Mouse (Mus musculus) intestine, postnatal 0 days (tissue): ENCODE measurements around the gene Tapt1. TPM values are rescaled to one million over a fixed set of nuclear protein-coding genes. Genes with fewer than 3 reads are reported as not detected.

Experiments used
- ATAC-seq: fragments of 200-750 bp; cut with Nextera tagmentation; 2 replicates; pipeline ENCODE4 v1.8.0; 2017; ENCODE audit warnings: mild to moderate bottlenecking, moderate TSS enrichment, moderate library complexity
- H3K27ac ChIP-seq: fragments of 300-500 bp; sonication (generic); 2 replicates; pipeline ENCODE4 v1.5.1; 2014; ENCODE audit warnings: mild to moderate bottlenecking, low read depth, low read length, moderate library complexity
- H3K27me3 ChIP-seq: fragments of 300-500 bp; sonication (generic); replicated peaks from 2 replicates; pipeline ENCODE4 v1.6.1; 2014; ENCODE audit warnings: low read length, mixed read lengths; ENCODE audit not compliant: control insufficient read depth, insufficient read depth
- H3K36me3 ChIP-seq: fragments of 300-500 bp; sonication (generic); 2 replicates; pipeline ENCODE4 v1.6.1; 2014; ENCODE audit warnings: mild to moderate bottlenecking, moderate library complexity; ENCODE audit not compliant: control insufficient read depth, insufficient read depth
- H3K4me1 ChIP-seq: fragments of 300-500 bp; sonication (generic); replicated peaks from 2 replicates; pipeline ENCODE4 v1.6.1; 2014; ENCODE audit warnings: antibody characterized with exemption, low read length, mixed read lengths; ENCODE audit not compliant: control insufficient read depth, insufficient read depth
- H3K4me2 ChIP-seq: fragments of 300-500 bp; sonication (generic); replicated peaks from 2 replicates; pipeline ENCODE4 v1.6.1; 2014; ENCODE audit warnings: low read depth, mild to moderate bottlenecking, moderate library complexity
- H3K4me3 ChIP-seq: fragments of 300-500 bp; sonication (generic); 2 replicates; pipeline ENCODE4 v1.5.1; 2014; ENCODE audit warnings: low read depth, low read length
- H3K9ac ChIP-seq: fragments of 300-500 bp; sonication (generic); 2 replicates; pipeline ENCODE4 v1.6.1; 2014; ENCODE audit warnings: mild to moderate bottlenecking, low read depth, low read length
- H3K9me3 ChIP-seq: fragments of 300-500 bp; sonication (generic); 2 replicates; pipeline ENCODE4 v1.6.1; 2016; ENCODE audit warnings: mixed run types; ENCODE audit not compliant: control insufficient read depth
- CTCF ChIP-seq: sonication (generic); IDR thresholded peaks from 2 replicates; pipeline ENCODE4 v1.5.1; 2016; ENCODE audit warnings: low read depth, mild to moderate bottlenecking, control low read depth, antibody characterized with exemption, moderate library complexity
- WGBS: fragments of 180-500 bp; shearing (Covaris S2); extraction: QIAGEN DNeasy Blood & Tissue Kit; methylation state at CpG from one replicate; pipeline ENCODE4 v1.1.7; 2014; 5-methylcytosine and 5-hydroxymethylcytosine counted together
- polyA plus RNA-seq: library from polyadenylated mRNA; unstranded; fragments of >200 nt; fragmentation: Nextera tagmentation; extraction: Ambion mirVana; gene quantifications from 2 replicates; pipeline ENCODE4 v1.2.1, GENCODE M21; 2015

The Tapt1 gene
- polyA plus RNA-seq, 1 experiment from 2014 or later, result 14.1 TPM

- whole genome bisulfite sequencing, result 75% methylated on average over 5 of the region's 5 CpGs
Observed at GRCm38 (mm10) chr5:44197806-44198205, 28.6 kb downstream of the Tapt1 start.

GRCm38 (mm10) chr5:44196167-44196566, 30.3 kb downstream of the Tapt1 start:
- ATAC-seq, result no peak
- no peaks in the 10 kb centered on the region for H3K27me3 ChIP-seq
- H3K4me3 ChIP-seq, result no peak overlapping the region
- 76% methylated on average over 4 of the region's 4 CpGs for WGBS
- no peak overlapping the region for H3K4me2 ChIP-seq
- H3K27ac ChIP-seq, result no peak overlapping the region
- no peak for TF ChIP-seq CTCF
- H3K9ac ChIP-seq, result no peak overlapping the region
- no peaks in the 10 kb centered on the region for H3K9me3 ChIP-seq
- no peaks in the 10 kb centered on the region for H3K4me1 ChIP-seq
- peaks cover 24% of the 10 kb centered on the region; the same call in 1 of the 2 replicates for H3K36me3 ChIP-seq

More at GRCm38 (mm10) chr5:44197806-44198205, 28.6 kb downstream of the Tapt1 start:
- H3K4me1 ChIP-seq, result no peaks in the 10 kb centered on the region
- H3K27ac ChIP-seq, result no peak overlapping the region
- H3K9ac ChIP-seq, result no peak overlapping the region
- ATAC-seq, result no peak
- no peak overlapping the region for H3K4me3 ChIP-seq
- H3K27me3 ChIP-seq, result no peaks in the 10 kb centered on the region
- peaks cover 21% of the 10 kb centered on the region; the same call in 1 of the 2 replicates for H3K36me3 ChIP-seq
- H3K9me3 ChIP-seq, result no peaks in the 10 kb centered on the region
- H3K4me2 ChIP-seq, result no peak overlapping the region
- TF ChIP-seq CTCF, result no peak

GRCm38 (mm10) chr5:44187370-44187769, 39.1 kb downstream of the Tapt1 start:
- H3K4me3 ChIP-seq, result no peak overlapping the region
- H3K36me3 ChIP-seq, result peaks cover 58% of the 10 kb centered on the region
- no peak overlapping the region for H3K9ac ChIP-seq

GRCm38 (mm10) chr5:44181669-44182068, 44.8 kb downstream of the Tapt1 start:
- Histone ChIP-seq H3K36me3 (peaks cover 75% of the 10 kb centered on the region), H3K9ac (no peak overlapping the region), H3K27ac (no peak overlapping the region), H3K4me3 (no peak overlapping the region), H3K4me1 (no peaks in the 10 kb centered on the region), H3K4me2 (no peak overlapping the region), H3K27me3 (no peaks in the 10 kb centered on the region), H3K9me3 (no peaks in the 10 kb centered on the region)
- no peak for TF ChIP-seq CTCF
- ATAC-seq, result no peak
- WGBS, result 73% methylated on average over 3 of the region's 3 CpGs

More at GRCm38 (mm10) chr5:44187370-44187769, 39.1 kb downstream of the Tapt1 start:
- no peak for ATAC-seq
- Histone ChIP-seq H3K27ac (no peak overlapping the region), H3K4me2 (no peak overlapping the region), H3K4me1 (no peaks in the 10 kb centered on the region), H3K9me3 (no peaks in the 10 kb centered on the region), H3K27me3 (no peaks in the 10 kb centered on the region)
- TF ChIP-seq CTCF, result no peak

GRCm38 (mm10) chr5:44180450-44180849, 46.0 kb downstream of the Tapt1 start:
- Histone ChIP-seq H3K4me1 (no peaks in the 10 kb centered on the region), H3K27me3 (no peaks in the 10 kb centered on the region), H3K4me2 (no peak overlapping the region), H3K4me3 (no peak overlapping the region), H3K9me3 (no peaks in the 10 kb centered on the region), H3K27ac (no peak overlapping the region), H3K36me3 (peaks cover 80% of the 10 kb centered on the region), H3K9ac (no peak overlapping the region)
- ATAC-seq, result no peak
- TF ChIP-seq CTCF, result no peak
- 84% methylated on average over 3 of the region's 3 CpGs for WGBS

GRCm38 (mm10) chr5:44174046-44174445, 52.4 kb downstream of the Tapt1 start:
- Histone ChIP-seq H3K4me2 (no peak overlapping the region), H3K9ac (no peak overlapping the region), H3K36me3 (peaks cover 55% of the 10 kb centered on the region), H3K9me3 (no peaks in the 10 kb centered on the region), H3K27me3 (no peaks in the 10 kb centered on the region), H3K4me3 (no peak overlapping the region), H3K27ac (no peak overlapping the region), H3K4me1 (no peaks in the 10 kb centered on the region)
- no peak for ATAC-seq
- WGBS, result 96% methylated on average over 5 of the region's 5 CpGs
- TF ChIP-seq CTCF, result no peak

- 79% methylated on average over 6 of the region's 6 CpGs for WGBS
- H3K9me3 ChIP-seq, result no peaks in the 10 kb centered on the region
- no peak overlapping the region for H3K4me3 ChIP-seq
- no peak overlapping the region for H3K4me2 ChIP-seq
- H3K27ac ChIP-seq, result no peak overlapping the region
- H3K36me3 ChIP-seq, result peaks cover 4% of the 10 kb centered on the region; the same call in 1 of the 2 replicates
- H3K27me3 ChIP-seq, result no peaks in the 10 kb centered on the region
- ATAC-seq, result no peak
- no peaks in the 10 kb centered on the region for H3K4me1 ChIP-seq
- H3K9ac ChIP-seq, result no peak overlapping the region
- no peak for TF ChIP-seq CTCF
Observed at GRCm38 (mm10) chr5:44166866-44167265, 59.6 kb downstream of the Tapt1 start.
